Mouse (Mus musculus): ENCODE data around the gene BC048403. TPM values are rescaled to one million over a fixed set of nuclear protein-coding genes. Genes with fewer than 3 reads are reported as not detected.

The BC048403 gene
- 3.5 TPM for polyA plus RNA-seq (2017; shearing (Covaris generic))

GRCm38 (mm10) chr10:121739548-121740505 lies at the start of gene BC048403:
TSS of gene BC048403 (plus strand) at chr10:121739937.

Other genes starting within 250 kb of the BC048403 start
- gene Tbk1, start 153.2 kb upstream of the BC048403 start, polyA plus RNA-seq (2017; shearing (Covaris generic)): 83.0 TPM
- 52.9 TPM for gene Xpot, start 113.6 kb upstream of the BC048403 start, polyA plus RNA-seq (2017; shearing (Covaris generic))
- gene D930020B18Rik, start 98.3 kb upstream of the BC048403 start, polyA plus RNA-seq (2017; shearing (Covaris generic)): 0.26 TPM

Data from CD4-positive, CD25-positive, alpha-beta regulatory T cell (primary cell).